19 mouse cellular contexts compared by ENCODE assay signal in the genomic region with DNA sequence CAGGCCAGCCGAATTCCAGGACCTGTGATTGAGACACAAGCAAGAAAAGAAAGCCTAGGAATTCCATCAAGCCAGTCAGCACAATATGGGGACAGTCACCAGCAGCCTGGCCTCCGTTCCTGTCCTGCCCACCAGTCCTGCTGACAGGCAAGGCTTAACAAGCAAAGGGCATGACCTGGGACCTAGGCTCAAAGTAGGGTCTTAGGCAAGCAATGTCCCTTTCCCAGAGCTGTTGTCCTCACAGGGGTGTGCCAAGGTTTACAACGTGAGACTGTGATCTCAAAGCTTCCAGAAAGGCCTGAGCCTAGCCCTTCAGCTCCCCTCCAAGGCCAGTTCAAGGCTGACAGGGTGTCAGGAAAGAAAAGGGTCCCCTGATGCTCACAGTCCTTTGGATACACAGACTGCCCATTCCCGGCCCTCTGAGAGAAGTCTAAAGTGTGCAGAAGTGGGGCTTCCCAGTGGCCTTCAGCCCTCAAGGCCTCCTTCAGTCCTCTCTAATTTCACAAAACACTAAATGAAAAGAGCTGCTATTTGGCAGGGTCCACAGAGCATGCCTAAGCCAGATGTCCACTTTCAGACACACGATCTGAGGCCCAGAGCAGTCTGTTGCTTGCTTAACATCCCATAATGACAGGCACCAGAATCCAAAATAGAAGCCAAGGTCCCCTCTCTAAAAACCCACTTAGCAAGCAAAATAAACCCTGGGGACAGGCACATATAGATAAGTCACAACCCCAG.
DNase-seq lines count a peak whose midpoint lies in the region; ATAC-seq lines count a peak whose summit lies in the region.
"Had no signal": no experiment of that assay in that cellular context is flagged by ENCODE, and none has a peak within 500 bp of the region (broad histone marks: within the 10 kb centered on the region; RNA-seq: fewer than 3 reads in every experiment).

No protein-coding gene starts in this region.

- peaks cover 11% of the 10 kb centered on the region for H3K4me1 ChIP-seq in forebrain, embryonic 10.5 days
- H3K4me1 ChIP-seq in forebrain, embryonic 16.5 days (replicated peaks; ENCODE audit: control insufficient read depth, insufficient read depth, low read length), result no peaks in the 10 kb centered on the region
- H3K4me1 ChIP-seq in heart, embryonic 13.5 days, result peaks cover 66% of the 10 kb centered on the region
- H3K4me1 ChIP-seq in limb, embryonic 13.5 days, result peaks cover 25% of the 10 kb centered on the region
- H3K4me1 ChIP-seq in limb, embryonic 10.5 days, result peaks cover 26% of the 10 kb centered on the region
- H3K4me1 ChIP-seq in embryonic facial prominence, embryonic 10.5 days, result peaks cover 23% of the 10 kb centered on the region
- H3K4me1 ChIP-seq: liver, embryonic 15.5 days; neural tube, embryonic 13.5 days had no signal

- H3K4me2 ChIP-seq in forebrain, embryonic 16.5 days (ENCODE audit: low read length), result no peak overlapping the region
- no peak overlapping the region for H3K4me2 ChIP-seq in heart, embryonic 13.5 days
- H3K4me2 ChIP-seq in limb, embryonic 13.5 days (replicated peaks), result no peak overlapping the region
- H3K4me2 ChIP-seq: embryonic facial prominence, embryonic 12.5 days; limb, embryonic 15.5 days; liver, embryonic 15.5 days; neural tube, embryonic 13.5 days had no signal

- ATAC-seq in forebrain, embryonic 16.5 days, result no peak
- no peak for ATAC-seq in heart, embryonic 13.5 days (ENCODE audit: extremely low read depth, insufficient number of reproducible peaks, low FRiP score, low TSS enrichment)
- no peak for ATAC-seq in limb, embryonic 13.5 days (ENCODE audit: low FRiP score, low read depth)
- ATAC-seq: forebrain, postnatal 0 days; hindbrain, embryonic 16.5 days; intestine, embryonic 16.5 days had no signal

- 66% methylated on average over 5 of the region's 5 CpGs for WGBS in forebrain, embryonic 10.5 days
- WGBS in forebrain, embryonic 16.5 days, result 69% methylated on average over 5 of the region's 5 CpGs
- 53% methylated on average over 5 of the region's 5 CpGs for WGBS in heart, embryonic 13.5 days
- WGBS in limb, embryonic 13.5 days, result 54% methylated on average over 5 of the region's 5 CpGs
- 63% methylated on average over 5 of the region's 5 CpGs for WGBS in limb, embryonic 10.5 days
- 55% methylated on average over 5 of the region's 5 CpGs for WGBS in embryonic facial prominence, embryonic 10.5 days

- no peak overlapping the region for H3K9ac ChIP-seq in forebrain, embryonic 16.5 days (replicated peaks; ENCODE audit: low read depth, low read length)
- peak overlapping the region; percentile 47 for H3K9ac ChIP-seq in heart, embryonic 13.5 days
- H3K9ac ChIP-seq in limb, embryonic 13.5 days, result 0 out of 2 replicates have a peak overlapping the region, but pooled peaks have one; percentile 19
- H3K9ac ChIP-seq: embryonic facial prominence, embryonic 12.5 days; forebrain, postnatal 0 days; limb, embryonic 15.5 days; liver, embryonic 15.5 days; neural tube, embryonic 13.5 days had no signal

- intact Hi-C loops in heart, postnatal 25 days (cut with DNase I), result no loop called here
- intact Hi-C loops in left cerebral cortex, postnatal 10 days (cut with DNase I), result no loop called here

- DNase-seq in forebrain, embryonic 10.5 days (ENCODE audit: extremely low spot score, low spot score), result no peak
- DNase-seq in heart, postnatal 25 days (ENCODE audit: low spot score), result no peak
- no peak for DNase-seq in limb, embryonic 10.5 days (ENCODE audit: low spot score)
- DNase-seq in embryonic facial prominence, embryonic 10.5 days (ENCODE audit: low spot score), result no peak
- no peak for DNase-seq in left cerebral cortex, postnatal 10 days (ENCODE audit: extremely low spot score in 1 of 2, low spot score in 2 of 2)
- DNase-seq: cerebellum, adult 9-11 months; forebrain, postnatal 0 days; midbrain, embryonic 14.5 days; right cerebral cortex, adult 18-20 months; thymus, postnatal 25 days had no signal

- H3K27ac ChIP-seq in forebrain, embryonic 10.5 days, result 0 out of 2 replicates have a peak overlapping the region, but pooled peaks have one; percentile 12
- no peak overlapping the region for H3K27ac ChIP-seq in forebrain, embryonic 16.5 days (ENCODE audit: low read length)
- H3K27ac ChIP-seq in heart, embryonic 13.5 days (replicated peaks), result peak overlapping the region; percentile 40
- H3K27ac ChIP-seq in limb, embryonic 13.5 days, result no peak overlapping the region
- H3K27ac ChIP-seq in limb, embryonic 10.5 days, result no peak overlapping the region
- H3K27ac ChIP-seq in embryonic facial prominence, embryonic 10.5 days (replicated peaks), result peak overlapping the region; percentile 3; the same call in 1 of the 2 replicates
- H3K27ac ChIP-seq: embryonic facial prominence, embryonic 12.5 days; limb, embryonic 15.5 days; liver, embryonic 15.5 days; neural tube, embryonic 13.5 days had no signal

- no peaks in the 10 kb centered on the region for H3K9me3 ChIP-seq in forebrain, embryonic 10.5 days
- no peaks in the 10 kb centered on the region for H3K9me3 ChIP-seq in forebrain, embryonic 16.5 days (ENCODE audit: control insufficient read depth, low read length)
- no peaks in the 10 kb centered on the region for H3K9me3 ChIP-seq in heart, embryonic 13.5 days
- no peaks in the 10 kb centered on the region for H3K9me3 ChIP-seq in limb, embryonic 13.5 days
- no peaks in the 10 kb centered on the region for H3K9me3 ChIP-seq in limb, embryonic 10.5 days (replicated peaks)
- no peaks in the 10 kb centered on the region for H3K9me3 ChIP-seq in embryonic facial prominence, embryonic 10.5 days
- H3K9me3 ChIP-seq: embryonic facial prominence, embryonic 12.5 days; limb, embryonic 15.5 days; liver, embryonic 15.5 days; neural tube, embryonic 13.5 days had no signal

- H3K4me3 ChIP-seq in forebrain, embryonic 10.5 days, result no peak overlapping the region
- H3K4me3 ChIP-seq in forebrain, embryonic 16.5 days (replicated peaks; ENCODE audit: low read length), result no peak overlapping the region
- no peak overlapping the region for H3K4me3 ChIP-seq in heart, embryonic 13.5 days
- H3K4me3 ChIP-seq in limb, embryonic 13.5 days, result no peak overlapping the region
- no peak overlapping the region for H3K4me3 ChIP-seq in limb, embryonic 10.5 days
- H3K4me3 ChIP-seq in embryonic facial prominence, embryonic 10.5 days, result no peak overlapping the region
- H3K4me3 ChIP-seq: embryonic facial prominence, embryonic 12.5 days; limb, embryonic 15.5 days; liver, embryonic 15.5 days; neural tube, embryonic 13.5 days had no signal

- no peaks in the 10 kb centered on the region for H3K27me3 ChIP-seq in forebrain, embryonic 10.5 days (ENCODE audit: poor library complexity, severe bottlenecking)
- no peaks in the 10 kb centered on the region for H3K27me3 ChIP-seq in forebrain, embryonic 16.5 days (replicated peaks; ENCODE audit: control insufficient read depth, insufficient read depth, low read length)
- H3K27me3 ChIP-seq in heart, embryonic 13.5 days (replicated peaks), result no peaks in the 10 kb centered on the region
- H3K27me3 ChIP-seq in limb, embryonic 13.5 days, result no peaks in the 10 kb centered on the region
- no peaks in the 10 kb centered on the region for H3K27me3 ChIP-seq in limb, embryonic 10.5 days (ENCODE audit: low read depth, poor library complexity, severe bottlenecking)
- no peaks in the 10 kb centered on the region for H3K27me3 ChIP-seq in embryonic facial prominence, embryonic 10.5 days (replicated peaks; ENCODE audit: low read depth, poor library complexity, severe bottlenecking)
- H3K27me3 ChIP-seq: embryonic facial prominence, embryonic 12.5 days; limb, embryonic 15.5 days; liver, embryonic 15.5 days; neural tube, embryonic 13.5 days had no signal

- H3K36me3 ChIP-seq in forebrain, embryonic 10.5 days (replicated peaks), result peaks cover 20% of the 10 kb centered on the region; the same call in 1 of the 2 replicates
- H3K36me3 ChIP-seq in forebrain, embryonic 16.5 days (ENCODE audit: control insufficient read depth, insufficient read depth), result no peaks in the 10 kb centered on the region
- H3K36me3 ChIP-seq in heart, embryonic 13.5 days, result peaks cover 87% of the 10 kb centered on the region
- peaks cover 93% of the 10 kb centered on the region for H3K36me3 ChIP-seq in limb, embryonic 13.5 days
- peaks cover 95% of the 10 kb centered on the region for H3K36me3 ChIP-seq in limb, embryonic 10.5 days
- H3K36me3 ChIP-seq in embryonic facial prominence, embryonic 10.5 days (replicated peaks), result peaks cover 91% of the 10 kb centered on the region
- H3K36me3 ChIP-seq: neural tube, embryonic 13.5 days had no signal

Comparison
In these comparisons a context has a peak if more than half of its experiments do, and no peak if none do; other contexts are left out.
1. H3K27ac ChIP-seq: peak in forebrain, embryonic 10.5 days (single experiment), heart, embryonic 13.5 days (single experiment) and embryonic facial prominence, embryonic 10.5 days (single experiment); none in forebrain, embryonic 16.5 days (single experiment), limb, embryonic 13.5 days (single experiment) and limb, embryonic 10.5 days (single experiment).